Mouse (Mus musculus): ENCODE measurements around the gene Arid3a. TPM values are rescaled to one million over a fixed set of nuclear protein-coding genes. Genes with fewer than 3 reads are reported as not detected.

Arid3a gene
- total RNA-seq, 1 experiment from 2014 or later, result 58.8 TPM

- no peak for ATAC-seq (ENCODE audit: extremely low read depth, insufficient number of reproducible peaks, low FRiP score, poor library complexity, severe bottlenecking)
These were observed 59.5 kb downstream of the Arid3a start for GRCm38 (mm10) chr10:79986232-79986878.

GRCm38 (mm10) chr10:79986963-79987362 lies 60.1 kb downstream of the Arid3a start:
- ATAC-seq (ENCODE audit: extremely low read depth, insufficient number of reproducible peaks, low FRiP score, poor library complexity, severe bottlenecking), result peak; percentile 49

- no peak for ATAC-seq (ENCODE audit: extremely low read depth, insufficient number of reproducible peaks, low FRiP score, poor library complexity, severe bottlenecking)
These were observed 61.1 kb downstream of the Arid3a start for GRCm38 (mm10) chr10:79987771-79988505.

GRCm38 (mm10) chr10:79988506-79989271 lies 61.8 kb downstream of the Arid3a start, which contains the start of gene Cnn2:
TSS of gene Cnn2 (plus strand) at chr10:79988584.
- no peak for ATAC-seq (ENCODE audit: extremely low read depth, insufficient number of reproducible peaks, low FRiP score, poor library complexity, severe bottlenecking)

- ATAC-seq (ENCODE audit: extremely low read depth, insufficient number of reproducible peaks, low FRiP score, poor library complexity, severe bottlenecking), result no peak
These were observed 62.5 kb downstream of the Arid3a start for GRCm38 (mm10) chr10:79989272-79989786.

GRCm38 (mm10) chr10:79989870-79990269 lies 63.0 kb downstream of the Arid3a start:
- ATAC-seq (ENCODE audit: extremely low read depth, insufficient number of reproducible peaks, low FRiP score, poor library complexity, severe bottlenecking), result no peak

GRCm38 (mm10) chr10:79991099-79991498 lies 64.3 kb downstream of the Arid3a start:
- no peak for ATAC-seq (ENCODE audit: extremely low read depth, insufficient number of reproducible peaks, low FRiP score, poor library complexity, severe bottlenecking)

GRCm38 (mm10) chr10:79991548-79991947 lies 64.7 kb downstream of the Arid3a start:
- ATAC-seq (ENCODE audit: extremely low read depth, insufficient number of reproducible peaks, low FRiP score, poor library complexity, severe bottlenecking), result no peak

GRCm38 (mm10) chr10:79994397-79995115 lies 67.7 kb downstream of the Arid3a start:
- no peak for ATAC-seq (ENCODE audit: extremely low read depth, insufficient number of reproducible peaks, low FRiP score, poor library complexity, severe bottlenecking)

GRCm38 (mm10) chr10:79995636-79996035 lies 68.8 kb downstream of the Arid3a start:
- ATAC-seq (ENCODE audit: extremely low read depth, insufficient number of reproducible peaks, low FRiP score, poor library complexity, severe bottlenecking), result no peak

GRCm38 (mm10) chr10:79996272-79997033 lies 69.6 kb downstream of the Arid3a start, which contains the start of gene Abca7:
TSS of gene Abca7 (plus strand) at chr10:79996494.
- peak; percentile 91 for ATAC-seq (ENCODE audit: extremely low read depth, insufficient number of reproducible peaks, low FRiP score, poor library complexity, severe bottlenecking)

GRCm38 (mm10) chr10:79997034-79997760 lies 70.4 kb downstream of the Arid3a start:
- no peak for ATAC-seq (ENCODE audit: extremely low read depth, insufficient number of reproducible peaks, low FRiP score, poor library complexity, severe bottlenecking)

GRCm38 (mm10) chr10:79997819-79998218 lies 71.0 kb downstream of the Arid3a start:
- ATAC-seq (ENCODE audit: extremely low read depth, insufficient number of reproducible peaks, low FRiP score, poor library complexity, severe bottlenecking), result no peak

- ATAC-seq (ENCODE audit: extremely low read depth, insufficient number of reproducible peaks, low FRiP score, poor library complexity, severe bottlenecking), result no peak
These were observed 75.1 kb downstream of the Arid3a start for GRCm38 (mm10) chr10:80001945-80002344.

GRCm38 (mm10) chr10:80002829-80003228 lies 76.0 kb downstream of the Arid3a start:
- ATAC-seq (ENCODE audit: extremely low read depth, insufficient number of reproducible peaks, low FRiP score, poor library complexity, severe bottlenecking), result no peak

GRCm38 (mm10) chr10:80003374-80004232 lies 76.8 kb downstream of the Arid3a start:
- no peak for ATAC-seq (ENCODE audit: extremely low read depth, insufficient number of reproducible peaks, low FRiP score, poor library complexity, severe bottlenecking)

Data from neutrophil, adult 5-6 weeks (primary cell).